Mouse (Mus musculus): ENCODE measurements at regions not wholly inside any gene's neighbourhood (a gene's known extent, or its start where the extent isn't known, plus 50 kb on each side); places are given as distances from the start of the nearest gene placed in this dataset.
A peak's percentile ranks its signal among the peaks of the same experiment; 100 is the strongest.

DNA sequence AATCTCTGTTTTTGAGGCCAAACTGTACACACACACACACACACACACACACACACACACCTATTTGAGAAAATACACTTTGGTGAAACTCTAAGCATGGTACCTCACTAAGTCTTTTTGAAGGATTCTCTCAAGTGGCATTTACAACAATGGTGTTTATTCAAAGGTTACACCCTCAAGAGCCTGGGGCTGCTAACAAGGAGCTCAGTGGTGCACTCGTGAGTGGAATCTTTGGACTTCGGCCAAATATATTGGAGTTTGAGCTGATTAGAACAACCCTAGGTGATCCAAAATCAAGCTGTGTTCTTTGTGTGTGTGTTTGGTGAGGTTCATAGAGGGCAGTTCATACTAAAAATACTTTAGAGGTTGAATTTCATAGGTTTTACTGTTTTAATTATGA, 147.6 kb upstream of the Fn1 start:
- H3K27me3 ChIP-seq, result no peaks in the 10 kb centered on the region
- H3K4me2 ChIP-seq (replicated peaks), result no peak overlapping the region
- no peak overlapping the region for H3K4me3 ChIP-seq
- no peaks in the 10 kb centered on the region for H3K36me3 ChIP-seq
- H3K27ac ChIP-seq (replicated peaks), result no peak overlapping the region
- no peak for ATAC-seq (replicated peaks)
- no peaks in the 10 kb centered on the region for H3K4me1 ChIP-seq
- no peak overlapping the region for H3K9ac ChIP-seq (replicated peaks)
- H3K9me3 ChIP-seq, result no peaks in the 10 kb centered on the region
- 29% methylated on average over 2 of the region's 2 CpGs for WGBS

DNA sequence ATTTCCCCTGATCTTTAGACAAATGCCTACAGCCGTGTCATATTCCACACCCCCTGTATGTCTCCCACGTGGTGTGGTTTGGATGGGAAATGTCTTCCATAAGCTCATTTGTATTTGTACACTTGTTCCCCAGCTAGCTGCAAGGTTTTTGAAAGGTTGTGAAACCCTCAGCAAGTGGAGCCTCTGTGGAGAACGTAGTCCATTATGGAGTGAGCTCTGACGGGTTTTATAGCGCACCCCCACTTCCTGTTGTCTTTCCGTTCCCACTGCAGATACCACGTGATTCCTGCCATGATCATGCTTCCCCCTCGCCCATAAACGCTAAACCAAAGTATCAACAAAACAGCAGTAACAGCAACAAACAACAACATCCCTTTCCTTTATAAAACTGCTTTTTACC, 145.6 kb upstream of the Fn1 start:
- no peak overlapping the region for H3K9ac ChIP-seq (replicated peaks)
- no peak for ATAC-seq (replicated peaks)
- H3K4me1 ChIP-seq, result no peaks in the 10 kb centered on the region
- H3K4me2 ChIP-seq (replicated peaks), result no peak overlapping the region
- H3K9me3 ChIP-seq, result no peaks in the 10 kb centered on the region
- H3K36me3 ChIP-seq, result no peaks in the 10 kb centered on the region
- no peaks in the 10 kb centered on the region for H3K27me3 ChIP-seq
- no peak overlapping the region for H3K27ac ChIP-seq (replicated peaks)
- no peak overlapping the region for H3K4me3 ChIP-seq
- whole genome bisulfite sequencing, result 85% methylated on average over 9 of the region's 9 CpGs

- Histone ChIP-seq H3K4me1 (0 out of 2 replicates have a peak, but pooled peaks cover 6% of the 10 kb centered on the region), H3K4me3 (no peak overlapping the region), H3K4me2 (replicated peaks) (no peak overlapping the region), H3K9ac (replicated peaks) (no peak overlapping the region), H3K27me3 (no peaks in the 10 kb centered on the region), H3K36me3 (no peaks in the 10 kb centered on the region), H3K9me3 (no peaks in the 10 kb centered on the region), H3K27ac (replicated peaks) (peak overlapping the region; percentile 54; the same call in 1 of the 2 replicates)
- WGBS, result 57% methylated on average over 1 of the region's 1 CpGs
- ATAC-seq (replicated peaks), result peak; percentile 82
These were observed 135.4 kb upstream of the Fn1 start for GRCm38 (mm10) chr1:71788408-71788807.

- Histone ChIP-seq H3K4me3 (no peak overlapping the region), H3K27me3 (no peaks in the 10 kb centered on the region), H3K9ac (replicated peaks) (no peak overlapping the region), H3K4me2 (replicated peaks) (no peak overlapping the region), H3K9me3 (no peaks in the 10 kb centered on the region), H3K27ac (replicated peaks) (no peak overlapping the region), H3K4me1 (0 out of 2 replicates have a peak, but pooled peaks cover 6% of the 10 kb centered on the region), H3K36me3 (no peaks in the 10 kb centered on the region)
- peak; percentile 53 for ATAC-seq (replicated peaks)
- WGBS, result 68% methylated on average over 2 of the region's 2 CpGs
These were observed 131.9 kb upstream of the Fn1 start for GRCm38 (mm10) chr1:71784880-71785279.

- no peak overlapping the region for H3K27ac ChIP-seq (replicated peaks)
- H3K36me3 ChIP-seq, result no peaks in the 10 kb centered on the region
- no peak overlapping the region for H3K4me2 ChIP-seq (replicated peaks)
- no peaks in the 10 kb centered on the region for H3K9me3 ChIP-seq
- H3K9ac ChIP-seq (replicated peaks), result no peak overlapping the region
- no peaks in the 10 kb centered on the region for H3K27me3 ChIP-seq
- peaks cover 6% of the 10 kb centered on the region; the same call in 1 of the 2 replicates for H3K4me1 ChIP-seq
- H3K4me3 ChIP-seq, result no peak overlapping the region
- WGBS, result 89% methylated on average over 8 of the region's 8 CpGs
- ATAC-seq (replicated peaks), result no peak
These were observed 125.3 kb upstream of the Fn1 start for GRCm38 (mm10) chr1:71778292-71778691.

- Histone ChIP-seq H3K4me1 (peaks cover 6% of the 10 kb centered on the region; the same call in 1 of the 2 replicates), H3K36me3 (no peaks in the 10 kb centered on the region), H3K27me3 (no peaks in the 10 kb centered on the region), H3K27ac (replicated peaks) (peak overlapping the region; percentile 47), H3K9ac (replicated peaks) (no peak overlapping the region), H3K4me3 (0 out of 2 replicates have a peak overlapping the region, but pooled peaks have one; percentile 13), H3K9me3 (no peaks in the 10 kb centered on the region), H3K4me2 (replicated peaks) (peak overlapping the region; percentile 27; the same call in 1 of the 2 replicates)
- 59% methylated on average over 19 of the region's 19 CpGs for WGBS
- 0 out of 2 replicates have a peak, but pooled peaks have one; percentile 46 for ATAC-seq (replicated peaks)
These were observed 123.0 kb upstream of the Fn1 start for GRCm38 (mm10) chr1:71775865-71776501.

DNA sequence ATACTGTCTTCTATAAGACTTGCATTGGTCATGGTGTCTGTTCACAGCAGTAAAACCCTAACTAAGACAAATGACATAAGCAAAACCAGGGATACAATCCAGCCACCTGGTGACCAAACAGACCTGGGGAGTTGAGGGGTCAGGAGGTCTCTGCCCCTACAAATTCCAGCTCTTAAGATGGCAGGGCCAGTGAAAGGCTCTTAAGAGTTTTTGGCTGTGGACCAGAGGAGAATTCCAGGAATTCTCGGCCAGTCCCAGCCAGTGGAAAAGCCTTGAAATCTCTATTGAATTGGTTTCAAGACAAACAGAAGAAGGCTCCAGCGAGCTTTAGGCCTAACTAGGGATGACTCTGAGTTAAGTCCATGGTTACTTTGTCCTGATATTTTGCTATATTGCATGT, 119.5 kb upstream of the Fn1 start:
- H3K9ac ChIP-seq (replicated peaks), result no peak overlapping the region
- no peak overlapping the region for H3K4me3 ChIP-seq
- WGBS, result 72% methylated on average over 2 of the region's 2 CpGs
- H3K4me1 ChIP-seq, result peaks cover 6% of the 10 kb centered on the region; the same call in 1 of the 2 replicates
- H3K4me2 ChIP-seq (replicated peaks), result no peak overlapping the region
- no peaks in the 10 kb centered on the region for H3K9me3 ChIP-seq
- H3K27ac ChIP-seq (replicated peaks), result no peak overlapping the region
- no peak for ATAC-seq (replicated peaks)
- H3K27me3 ChIP-seq, result no peaks in the 10 kb centered on the region
- H3K36me3 ChIP-seq, result no peaks in the 10 kb centered on the region

DNA sequence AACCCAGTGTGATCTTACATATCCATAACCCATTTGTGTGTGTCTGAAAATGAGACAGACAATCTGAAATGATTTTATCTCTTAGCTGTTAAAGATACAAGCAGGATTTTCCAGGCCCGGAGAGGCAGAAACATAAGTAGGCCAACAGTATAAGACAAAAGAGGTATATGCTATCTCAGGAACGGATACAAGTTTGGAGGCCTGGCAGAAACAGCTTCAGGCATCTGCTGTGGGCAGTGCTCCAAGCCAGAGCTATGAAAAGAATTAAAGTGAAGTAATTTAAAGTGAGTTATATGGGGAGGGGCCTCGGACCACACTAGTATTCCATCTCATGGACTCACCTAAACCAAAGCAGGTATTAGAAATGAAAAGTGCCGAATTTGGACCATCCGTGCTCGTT, 118.8 kb upstream of the Fn1 start:
- no peak overlapping the region for H3K4me2 ChIP-seq (replicated peaks)
- no peak overlapping the region for H3K9ac ChIP-seq (replicated peaks)
- 88% methylated on average over 6 of the region's 6 CpGs for WGBS
- H3K36me3 ChIP-seq, result no peaks in the 10 kb centered on the region
- no peak overlapping the region for H3K27ac ChIP-seq (replicated peaks)
- H3K4me1 ChIP-seq, result peaks cover 6% of the 10 kb centered on the region; the same call in 1 of the 2 replicates
- no peak for ATAC-seq (replicated peaks)
- H3K27me3 ChIP-seq, result no peaks in the 10 kb centered on the region
- H3K9me3 ChIP-seq, result no peaks in the 10 kb centered on the region
- H3K4me3 ChIP-seq, result no peak overlapping the region

- WGBS, result 78% methylated on average over 2 of the region's 2 CpGs
These were observed 116.6 kb upstream of the Fn1 start for GRCm38 (mm10) chr1:71769595-71769994.

GRCm38 (mm10) chr1:71767705-71768104, 114.7 kb upstream of the Fn1 start:
- Histone ChIP-seq H3K9me3 (no peaks in the 10 kb centered on the region), H3K36me3 (no peaks in the 10 kb centered on the region), H3K27ac (replicated peaks) (no peak overlapping the region), H3K4me1 (no peaks in the 10 kb centered on the region), H3K4me2 (replicated peaks) (no peak overlapping the region), H3K27me3 (no peaks in the 10 kb centered on the region), H3K9ac (replicated peaks) (no peak overlapping the region), H3K4me3 (no peak overlapping the region)
- WGBS, result 85% methylated on average over 3 of the region's 3 CpGs
- no peak for ATAC-seq (replicated peaks)

More at GRCm38 (mm10) chr1:71769595-71769994, 116.6 kb upstream of the Fn1 start:
- Histone ChIP-seq H3K9ac (replicated peaks) (no peak overlapping the region), H3K36me3 (no peaks in the 10 kb centered on the region), H3K9me3 (no peaks in the 10 kb centered on the region), H3K27me3 (no peaks in the 10 kb centered on the region), H3K4me1 (no peaks in the 10 kb centered on the region), H3K4me2 (replicated peaks) (no peak overlapping the region), H3K27ac (replicated peaks) (no peak overlapping the region), H3K4me3 (no peak overlapping the region)
- ATAC-seq (replicated peaks), result no peak

DNA sequence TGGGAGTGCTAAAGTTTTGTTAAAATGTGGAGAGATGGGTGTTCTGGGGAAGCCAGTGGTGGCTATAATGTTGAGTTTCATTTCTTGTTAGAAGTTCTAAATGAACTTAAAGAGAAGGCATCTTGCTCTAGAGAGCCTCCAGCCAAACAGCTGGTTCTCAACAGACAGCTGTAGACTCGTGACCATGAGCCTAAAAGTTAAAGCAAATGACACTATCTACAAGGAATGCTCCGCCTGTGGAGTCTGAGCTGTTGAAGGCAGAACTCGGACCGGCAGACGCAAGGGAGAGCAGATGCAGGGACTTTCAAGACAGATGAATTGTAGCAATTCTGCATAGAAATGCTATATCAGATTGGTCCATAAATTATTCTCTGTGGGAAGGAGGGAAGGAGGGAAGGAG, 114.1 kb upstream of the Fn1 start:
- H3K4me2 ChIP-seq (replicated peaks), result no peak overlapping the region
- no peaks in the 10 kb centered on the region for H3K4me1 ChIP-seq
- H3K4me3 ChIP-seq, result no peak overlapping the region
- no peaks in the 10 kb centered on the region for H3K9me3 ChIP-seq
- ATAC-seq (replicated peaks), result no peak
- no peak overlapping the region for H3K9ac ChIP-seq (replicated peaks)
- 92% methylated on average over 5 of the region's 5 CpGs for WGBS
- no peak overlapping the region for H3K27ac ChIP-seq (replicated peaks)
- no peaks in the 10 kb centered on the region for H3K36me3 ChIP-seq
- H3K27me3 ChIP-seq, result no peaks in the 10 kb centered on the region

DNA sequence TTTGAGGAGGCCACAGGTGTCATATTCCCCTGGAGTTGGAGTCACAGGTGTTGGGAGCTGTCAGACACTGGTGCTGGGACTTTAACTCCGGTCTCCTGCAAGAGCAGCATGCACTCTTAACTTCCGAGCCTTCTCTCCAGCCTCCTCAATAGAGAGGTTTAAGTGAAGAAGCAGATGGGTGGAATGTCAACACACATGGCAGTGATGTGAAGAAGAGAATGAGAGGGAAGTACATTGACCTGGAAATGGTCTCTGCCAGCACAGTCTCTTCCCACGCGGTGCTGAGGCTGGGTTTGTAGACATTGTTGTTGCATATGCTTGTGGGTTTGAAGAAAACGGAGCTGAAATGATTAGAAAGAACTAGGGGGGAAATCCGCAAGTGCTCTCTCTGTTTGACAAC, 112.0 kb upstream of the Fn1 start:
- Histone ChIP-seq H3K9ac (replicated peaks) (no peak overlapping the region), H3K36me3 (no peaks in the 10 kb centered on the region), H3K4me3 (no peak overlapping the region), H3K27ac (replicated peaks) (no peak overlapping the region), H3K9me3 (no peaks in the 10 kb centered on the region), H3K4me1 (no peaks in the 10 kb centered on the region), H3K4me2 (replicated peaks) (no peak overlapping the region), H3K27me3 (no peaks in the 10 kb centered on the region)
- WGBS, result 83% methylated on average over 6 of the region's 6 CpGs
- no peak for ATAC-seq (replicated peaks)

DNA sequence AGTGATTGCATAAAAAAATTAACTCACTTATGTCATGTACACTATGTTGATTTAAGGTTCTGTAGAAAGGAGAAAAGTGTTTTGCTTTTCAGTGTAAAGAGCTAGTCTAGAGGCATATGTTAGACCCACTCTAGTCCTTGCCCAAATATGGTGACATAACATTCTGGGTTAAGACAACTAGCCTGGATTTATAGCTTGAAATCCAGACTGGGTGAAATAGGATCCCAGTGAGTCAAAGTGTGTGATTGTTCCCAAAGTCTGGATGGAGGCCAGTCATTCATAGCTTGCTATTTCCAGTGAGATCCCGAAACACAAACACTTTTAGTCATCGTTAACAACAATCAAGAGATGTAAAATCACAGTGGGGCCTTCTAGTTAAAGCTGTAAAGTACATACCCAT, 110.5 kb upstream of the Fn1 start:
- H3K9ac ChIP-seq (replicated peaks), result no peak overlapping the region
- H3K27me3 ChIP-seq, result no peaks in the 10 kb centered on the region
- no peaks in the 10 kb centered on the region for H3K4me1 ChIP-seq
- no peak overlapping the region for H3K27ac ChIP-seq (replicated peaks)
- WGBS, result 49% methylated on average over 2 of the region's 2 CpGs
- H3K4me2 ChIP-seq (replicated peaks), result no peak overlapping the region
- H3K9me3 ChIP-seq, result no peaks in the 10 kb centered on the region
- H3K4me3 ChIP-seq, result no peak overlapping the region
- ATAC-seq (replicated peaks), result no peak
- H3K36me3 ChIP-seq, result no peaks in the 10 kb centered on the region

Measured in forebrain, embryonic 15.5 days (tissue).